8 mouse cellular contexts compared by ENCODE assay signal in genomic region chr11:94322636-94323035, GRCm38 (mm10). TPM values are rescaled to one million over a fixed set of nuclear protein-coding genes. Genes with fewer than 3 reads are reported as not detected.
DNase-seq lines count a peak whose midpoint lies in the region; ATAC-seq and TF ChIP-seq lines count a peak whose summit lies in the region.

No protein-coding gene starts in this region.

- peak overlapping the region; percentile 85 for H3K27ac ChIP-seq in CH12.LX (ENCODE audit: insufficient read depth, low read depth)
- peak overlapping the region; percentile 94 for H3K27ac ChIP-seq in forebrain, embryonic 14.5 days (ENCODE audit: low read depth, low read length)
- H3K27ac ChIP-seq in liver, embryonic 13.5 days: peak overlapping the region; percentile 97

- 29% methylated on average over 5 of the region's 5 CpGs for WGBS in forebrain, embryonic 14.5 days
- 26% methylated on average over 5 of the region's 5 CpGs for WGBS in liver, embryonic 13.5 days (ENCODE audit: insufficient replicate concordance)

- peaks cover 2 to 18% of the 10 kb centered on the region in 2 experiments for H3K36me3 ChIP-seq in CH12.LX (replicated peaks in 1 of 2; ENCODE audit: control insufficient read depth in 1 of 2, insufficient read depth in 1 of 2, low read length in 1 of 2)
- 0 out of 2 replicates have a peak, but pooled peaks cover 2% of the 10 kb centered on the region for H3K36me3 ChIP-seq in forebrain, embryonic 14.5 days (ENCODE audit: control insufficient read depth, insufficient read depth, low read length)
- H3K36me3 ChIP-seq in liver, embryonic 13.5 days: peaks cover 15% of the 10 kb centered on the region; the same call in 1 of the 2 replicates

- ATAC-seq in forebrain, embryonic 14.5 days: no peak
- no peak for ATAC-seq in liver, embryonic 13.5 days (ENCODE audit: low read depth)

- peaks cover 43% of the 10 kb centered on the region for H3K79me2 ChIP-seq in CH12.LX (replicated peaks; ENCODE audit: control insufficient read depth, extremely low read depth, insufficient read depth, poor library complexity, severe bottlenecking)

- no peak for TF ChIP-seq CTCF in CH12.LX (conservative IDR thresholded peaks at IDR 0.05 in 1 of 2, IDR thresholded peaks at IDR 0.05 in 1 of 2; ENCODE audit: low read depth in 2 of 2, low read length in 2 of 2)

- peak overlapping the region; percentile 59 for H3K4me2 ChIP-seq in CH12.LX (ENCODE audit: insufficient read depth, low read depth, poor library complexity, severe bottlenecking)
- peak overlapping the region; percentile 86 for H3K4me2 ChIP-seq in forebrain, embryonic 14.5 days (ENCODE audit: low read length)
- H3K4me2 ChIP-seq in liver, embryonic 13.5 days: peak overlapping the region; percentile 77

- H3K9me3 ChIP-seq in CH12.LX (replicated peaks; ENCODE audit: low read length): no peaks in the 10 kb centered on the region
- H3K9me3 ChIP-seq in forebrain, embryonic 14.5 days (replicated peaks; ENCODE audit: control insufficient read depth, low read length): no peaks in the 10 kb centered on the region
- no peaks in the 10 kb centered on the region for H3K9me3 ChIP-seq in liver, embryonic 13.5 days (replicated peaks)

- in situ Hi-C loops in CH12.LX (cut with MboI; ENCODE audit: low pct_ligation_motif_present, low pct_unique_long_range_greater_than_20kb, low sequenced_read_pairs): no loop called here

- H3K9ac ChIP-seq in CH12.LX (ENCODE audit: insufficient read depth, low read depth): peak overlapping the region; percentile 99
- peak overlapping the region; percentile 99 for H3K9ac ChIP-seq in forebrain, embryonic 14.5 days (ENCODE audit: low read length)
- peak overlapping the region; percentile 98 for H3K9ac ChIP-seq in liver, embryonic 13.5 days

- peak; percentile 88 for DNase-seq in heart, adult 11 months
- no peak for DNase-seq in heart, adult 8-10 months (ENCODE audit: low spot score)
- DNase-seq in CH12.LX (ENCODE audit: extremely low read depth): no peak
- no peak for DNase-seq in forebrain, embryonic 14.5 days (ENCODE audit: low spot score)
- no peak for DNase-seq in liver, embryonic 13.5 days
- DNase-seq in cerebellum, postnatal 25 days: no peak
- DNase-seq in left cerebral cortex, adult 18-20 months (ENCODE audit: low spot score in 2 of 2): no peak
- DNase-seq in urinary bladder, adult 18-20 months (ENCODE audit: low spot score in 2 of 2): no peak

- TF ChIP-seq EP300 in CH12.LX (IDR thresholded peaks at IDR 0.05; ENCODE audit: low read length): no peak

- TF ChIP-seq POLR2A in CH12.LX (IDR thresholded peaks at IDR 0.05; ENCODE audit: low read depth, low read length): no peak

- dilution Hi-C loops in CH12.LX (cut with MboI; ENCODE audit: extremely low pct_ligation_motif_present, extremely low pct_unique_long_range_greater_than_20kb, low sequenced_read_pairs): no loop called here

- H3K27me3 ChIP-seq in CH12.LX (replicated peaks): no peaks in the 10 kb centered on the region
- H3K27me3 ChIP-seq in forebrain, embryonic 14.5 days (replicated peaks; ENCODE audit: control insufficient read depth, insufficient read depth, low read length): no peaks in the 10 kb centered on the region
- H3K27me3 ChIP-seq in liver, embryonic 13.5 days: 0 out of 2 replicates have a peak, but pooled peaks cover 5% of the 10 kb centered on the region

- peaks cover 4 to 56% of the 10 kb centered on the region in 2 experiments; a peak in 3 of 4 replicates for H3K4me1 ChIP-seq in CH12.LX (ENCODE audit: control insufficient read depth in 1 of 2, insufficient read depth in 2 of 2)
- H3K4me1 ChIP-seq in forebrain, embryonic 14.5 days (ENCODE audit: control insufficient read depth, insufficient read depth, low read length): peaks cover 23% of the 10 kb centered on the region
- H3K4me1 ChIP-seq in liver, embryonic 13.5 days (replicated peaks): peaks cover 52% of the 10 kb centered on the region

- TF ChIP-seq RAD21 in CH12.LX (IDR thresholded peaks at IDR 0.05; ENCODE audit: low read depth, low read length): no peak

- H3K4me3 ChIP-seq in CH12.LX (replicated peaks in 1 of 3; ENCODE audit: low read depth in 2 of 3, low read length in 2 of 3, poor library complexity in 1 of 3): peak overlapping the region; percentile 68 to 100 (median 93)
- H3K4me3 ChIP-seq in forebrain, embryonic 14.5 days (ENCODE audit: low read depth, low read length): peak overlapping the region; percentile 93
- H3K4me3 ChIP-seq in liver, embryonic 13.5 days (replicated peaks): peak overlapping the region; percentile 97

TF ChIP-seq in CH12.LX, 34 proteins besides CTCF, POLR2A, EP300 and RAD21:
- TF ChIP-seq E2F4 (IDR thresholded peaks at IDR 0.05; ENCODE audit: insufficient replicate concordance, low read depth, low read length): no peak
- no peak for TF ChIP-seq ZKSCAN1 (IDR thresholded peaks at IDR 0.05; ENCODE audit: borderline replicate concordance, low read depth, low read length)
- TF ChIP-seq HCFC1 (IDR thresholded peaks at IDR 0.05; ENCODE audit: low read depth, low read length): no peak
- TF ChIP-seq CHD2 (IDR thresholded peaks at IDR 0.05; ENCODE audit: low read length): 0 out of 2 replicates have a peak, but pooled peaks have one; percentile 2

RNA-seq across cellular contexts. Expression of gene Luc7l3, which starts 0.8 kb away (rescaled TPM):
- 10 to 100 TPM; 25.6 to 34.4 (median 31.3) TPM for total RNA-seq in heart, adult 8-10 months (2022)
- 57.7 and 82.3 TPM in 2 replicates for total RNA-seq in CH12.LX (2012; rRNA removed)
- 69.8 and 82.2 TPM in 2 replicates for total RNA-seq in CH12.LX (2014; rRNA removed)
- polyA plus RNA-seq in CH12.LX (2012; ENCODE audit: insufficient read length, low read depth): 246 and 318 TPM in 2 replicates
- polyA plus RNA-seq in forebrain, embryonic 14.5 days (2014; fragmentation: Nextera tagmentation; extraction: Ambion mirVana): 89.6 and 104 TPM in 2 replicates
- polyA plus RNA-seq in liver, embryonic 13.5 days (2015; fragmentation: Nextera tagmentation; extraction: Ambion mirVana): 53.4 and 68.8 TPM in 2 replicates
- total RNA-seq in left cerebral cortex, adult 18-20 months (2021): 100 to 1,000 TPM; 110 to 111 TPM

RNA-seq across cellular contexts. Expression of gene Ankrd40, which starts 5.2 kb away (rescaled TPM):
- total RNA-seq in heart, adult 8-10 months (2022): 100 to 1,000 TPM; 255 to 327 (median 301) TPM
- total RNA-seq in CH12.LX (2012; rRNA removed) (55.7 and 56.0 TPM in 2 replicates), CH12.LX (2014; rRNA removed) (62.0 and 64.5 TPM in 2 replicates)
- 97.4 and 98.8 TPM in 2 replicates for polyA plus RNA-seq in CH12.LX (2012; ENCODE audit: insufficient read length, low read depth)
- polyA plus RNA-seq in forebrain, embryonic 14.5 days (2014; fragmentation: Nextera tagmentation; extraction: Ambion mirVana): 10.2 and 10.3 TPM in 2 replicates
- polyA plus RNA-seq in liver, embryonic 13.5 days (2015; fragmentation: Nextera tagmentation; extraction: Ambion mirVana): 5.2 and 5.5 TPM in 2 replicates
- total RNA-seq in left cerebral cortex, adult 18-20 months (2021): 100 to 1,000 TPM; 123 to 141 TPM

RNA-seq across cellular contexts. Expression of gene Gm21885, which starts 41.0 kb away (rescaled TPM):
- total RNA-seq in heart, adult 8-10 months (2022): under 1 TPM in 1 of 4 experiments, not detected in 3; 0.40 TPM
- 0.21 and 0.55 TPM in 2 replicates for total RNA-seq in CH12.LX (2012; rRNA removed)
- total RNA-seq in CH12.LX (2014; rRNA removed): not detected in 2 replicates
- polyA plus RNA-seq in CH12.LX (2012; ENCODE audit: insufficient read length, low read depth): 0.30 and 0.33 TPM in 2 replicates
- not detected in 2 replicates for polyA plus RNA-seq in forebrain, embryonic 14.5 days (2014; fragmentation: Nextera tagmentation; extraction: Ambion mirVana)
- not detected in 2 replicates for polyA plus RNA-seq in liver, embryonic 13.5 days (2015; fragmentation: Nextera tagmentation; extraction: Ambion mirVana)
- total RNA-seq in left cerebral cortex, adult 18-20 months (2021): not detected
